Mouse (Mus musculus): ENCODE measurements at regions not wholly inside any gene's neighbourhood (a gene's known extent, or its start where the extent isn't known, plus 50 kb on each side); places are given as distances from the start of the nearest gene placed in this dataset.

DNA sequence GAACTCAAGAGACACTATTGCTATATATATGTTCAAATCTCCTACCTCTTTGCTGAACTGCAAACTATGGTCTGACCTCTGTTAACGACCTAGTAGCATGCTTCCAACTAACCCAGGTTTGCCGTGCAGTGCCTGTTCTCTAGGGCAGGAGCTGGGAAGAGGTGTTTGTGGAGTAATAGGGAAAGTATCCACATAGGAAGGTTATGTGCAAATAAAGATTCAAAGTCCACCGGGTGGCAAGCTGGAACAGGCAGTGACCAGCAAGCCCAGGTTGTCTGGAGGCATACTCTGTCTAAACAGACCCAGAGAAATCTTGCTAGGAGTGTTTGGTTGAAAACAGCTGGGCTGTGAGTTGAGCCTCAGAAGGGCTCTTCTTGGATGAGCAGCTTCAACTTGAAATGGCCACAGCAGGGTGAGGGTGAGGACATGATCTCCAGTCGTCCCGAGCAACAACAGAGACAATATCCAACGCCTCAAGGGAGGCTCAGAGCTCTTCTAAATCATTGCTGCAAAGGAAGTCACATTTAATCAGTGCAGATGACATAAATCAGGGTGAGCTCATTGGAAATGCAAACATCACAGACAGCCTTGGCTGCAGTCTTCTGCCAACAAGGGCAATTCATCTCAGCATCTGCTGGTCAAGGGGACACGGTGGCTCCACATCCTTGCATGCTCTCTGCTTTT is 846.7 kb downstream of the Synb start:
- Histone ChIP-seq H3K4me2 (no peak overlapping the region), H3K4me1 (replicated peaks) (no peaks in the 10 kb centered on the region), H3K9ac (no peak overlapping the region), H3K36me3 (replicated peaks) (no peaks in the 10 kb centered on the region), H3K9me3 (replicated peaks) (no peaks in the 10 kb centered on the region), H3K27me3 (no peaks in the 10 kb centered on the region), H3K27ac (replicated peaks) (no peak overlapping the region; the same call in 1 of the 2 replicates), H3K4me3 (replicated peaks) (no peak overlapping the region)
- ATAC-seq (ENCODE audit: insufficient read depth), result peak; percentile 77
- 50% methylated on average over 7 of the region's 7 CpGs for WGBS (ENCODE audit: insufficient replicate concordance)

DNA sequence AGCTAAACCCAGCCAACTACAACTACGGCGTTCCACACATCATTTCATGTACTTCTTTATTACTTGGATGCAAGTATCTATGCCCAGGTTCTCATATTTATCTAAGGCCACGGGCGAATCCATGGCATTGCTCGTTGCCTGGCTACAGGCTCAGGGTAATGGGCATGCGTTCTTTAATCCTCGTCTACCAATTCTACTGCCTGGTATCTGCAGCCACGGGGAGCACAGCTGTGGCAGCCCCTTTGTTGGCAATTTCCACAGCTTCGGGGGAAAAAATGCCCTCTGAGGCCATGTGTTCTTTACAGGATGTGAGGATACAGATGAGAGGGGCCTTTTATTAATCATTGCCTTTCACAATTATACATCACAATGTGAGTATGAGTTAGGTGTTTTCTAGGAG is 860.8 kb downstream of the Synb start:
- ATAC-seq (ENCODE audit: insufficient read depth), result no peak
- Histone ChIP-seq H3K9me3 (replicated peaks) (no peaks in the 10 kb centered on the region), H3K27ac (replicated peaks) (no peak overlapping the region), H3K4me1 (replicated peaks) (no peaks in the 10 kb centered on the region), H3K36me3 (replicated peaks) (no peaks in the 10 kb centered on the region), H3K9ac (no peak overlapping the region), H3K4me3 (replicated peaks) (no peak overlapping the region), H3K4me2 (no peak overlapping the region), H3K27me3 (no peaks in the 10 kb centered on the region)
- WGBS (ENCODE audit: insufficient replicate concordance), result 63% methylated on average over 9 of the region's 9 CpGs

DNA sequence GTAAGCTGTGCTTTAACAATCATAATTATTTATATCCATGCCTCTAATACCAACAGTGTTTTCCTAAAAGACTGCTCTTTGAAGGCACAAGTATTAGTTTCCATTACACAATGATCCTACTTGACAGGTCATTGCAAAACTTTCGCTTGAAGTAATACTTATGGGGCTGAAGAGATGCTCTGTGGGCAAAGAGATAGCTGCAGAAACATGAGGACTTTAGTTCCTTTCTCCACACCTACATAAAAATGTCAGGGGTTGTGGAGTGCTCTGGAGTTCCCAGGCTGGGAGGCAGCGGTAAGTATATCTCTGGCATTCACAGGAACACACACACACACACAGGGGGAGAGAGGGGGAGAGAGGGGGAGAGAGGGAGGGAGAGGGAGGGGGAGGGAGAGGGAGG is 862.0 kb downstream of the Synb start:
- Histone ChIP-seq H3K27me3 (no peaks in the 10 kb centered on the region), H3K4me1 (replicated peaks) (no peaks in the 10 kb centered on the region), H3K4me3 (replicated peaks) (no peak overlapping the region), H3K4me2 (no peak overlapping the region), H3K36me3 (replicated peaks) (no peaks in the 10 kb centered on the region), H3K27ac (replicated peaks) (no peak overlapping the region), H3K9ac (no peak overlapping the region), H3K9me3 (replicated peaks) (no peaks in the 10 kb centered on the region)
- 42% methylated on average over 2 of the region's 2 CpGs for WGBS (ENCODE audit: insufficient replicate concordance)
- ATAC-seq (ENCODE audit: insufficient read depth), result no peak

DNA sequence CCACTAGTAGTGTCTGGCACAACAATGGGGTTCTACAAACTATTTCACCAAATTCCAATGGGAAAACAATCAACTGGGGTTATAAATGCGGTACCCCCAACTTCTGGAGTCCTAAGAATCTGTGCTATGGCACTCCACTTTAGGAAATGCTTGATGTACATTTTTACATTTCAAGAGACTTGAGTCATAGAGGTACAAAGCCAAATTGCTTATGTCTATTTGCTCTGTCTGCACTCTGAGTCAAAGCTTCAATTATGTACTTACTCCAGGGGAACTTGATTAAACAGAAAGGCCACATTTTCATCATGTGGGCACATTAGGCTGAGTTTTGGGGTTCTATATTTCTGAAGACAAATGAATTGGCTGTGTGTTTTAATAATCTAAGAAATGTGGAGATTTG is 866.9 kb downstream of the Synb start:
- H3K36me3 ChIP-seq (replicated peaks), result no peaks in the 10 kb centered on the region
- H3K4me2 ChIP-seq, result no peak overlapping the region
- H3K9ac ChIP-seq, result no peak overlapping the region
- no peak overlapping the region for H3K27ac ChIP-seq (replicated peaks)
- no peaks in the 10 kb centered on the region for H3K9me3 ChIP-seq (replicated peaks)
- H3K4me3 ChIP-seq (replicated peaks), result no peak overlapping the region
- ATAC-seq (ENCODE audit: insufficient read depth), result no peak
- WGBS (ENCODE audit: insufficient replicate concordance), result 53% methylated on average over 1 of the region's 1 CpGs
- no peaks in the 10 kb centered on the region for H3K27me3 ChIP-seq
- no peaks in the 10 kb centered on the region for H3K4me1 ChIP-seq (replicated peaks)

DNA sequence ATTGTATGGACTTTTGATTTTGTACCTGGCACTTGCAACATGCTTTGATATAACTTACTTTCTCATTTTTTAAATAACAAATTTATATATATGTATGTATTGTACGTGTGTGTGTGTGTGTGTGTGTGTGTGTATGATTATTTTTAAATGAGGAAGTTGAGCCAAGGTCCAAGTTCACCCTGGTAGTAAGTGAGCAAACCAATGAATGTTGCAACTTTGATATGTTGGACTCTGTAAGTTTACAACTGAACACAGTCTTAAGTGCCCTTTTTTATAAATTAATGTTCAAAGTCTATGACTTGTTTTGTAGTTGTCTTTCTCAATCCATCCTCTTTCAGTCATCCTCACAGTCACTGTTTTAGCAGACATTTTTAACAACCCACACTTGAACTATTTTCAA is 901.7 kb downstream of the Synb start:
- H3K27me3 ChIP-seq, result no peaks in the 10 kb centered on the region
- H3K4me1 ChIP-seq (replicated peaks), result no peaks in the 10 kb centered on the region
- H3K36me3 ChIP-seq (replicated peaks), result no peaks in the 10 kb centered on the region
- no peak overlapping the region for H3K4me3 ChIP-seq (replicated peaks)
- no peak overlapping the region for H3K4me2 ChIP-seq
- no peak overlapping the region for H3K27ac ChIP-seq (replicated peaks)
- no peak for ATAC-seq (ENCODE audit: insufficient read depth)
- no peak overlapping the region for H3K9ac ChIP-seq
- 33% methylated on average over 1 of the region's 1 CpGs for WGBS (ENCODE audit: insufficient replicate concordance)
- H3K9me3 ChIP-seq (replicated peaks), result no peaks in the 10 kb centered on the region

DNA sequence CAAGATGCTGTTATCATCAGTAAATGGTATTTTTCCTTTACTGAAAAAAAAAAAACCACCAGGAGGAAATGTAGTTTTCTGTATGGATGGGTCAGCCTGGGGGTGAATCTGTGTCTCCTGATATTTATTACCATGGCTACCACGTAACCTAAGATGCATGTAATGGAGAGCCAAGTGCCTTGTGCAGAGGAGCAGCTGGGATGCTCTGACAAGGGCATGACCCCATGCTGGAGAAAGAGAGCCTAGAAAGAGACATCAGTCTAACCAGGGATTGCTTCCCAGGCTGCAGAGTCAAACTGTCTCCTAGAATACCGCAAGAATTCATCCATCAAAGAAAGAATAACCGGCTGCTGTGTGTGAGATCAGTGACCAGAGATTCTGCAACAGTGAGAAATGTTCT is 902.2 kb downstream of the Synb start:
- WGBS (ENCODE audit: insufficient replicate concordance), result 54% methylated on average over 3 of the region's 3 CpGs

DNA sequence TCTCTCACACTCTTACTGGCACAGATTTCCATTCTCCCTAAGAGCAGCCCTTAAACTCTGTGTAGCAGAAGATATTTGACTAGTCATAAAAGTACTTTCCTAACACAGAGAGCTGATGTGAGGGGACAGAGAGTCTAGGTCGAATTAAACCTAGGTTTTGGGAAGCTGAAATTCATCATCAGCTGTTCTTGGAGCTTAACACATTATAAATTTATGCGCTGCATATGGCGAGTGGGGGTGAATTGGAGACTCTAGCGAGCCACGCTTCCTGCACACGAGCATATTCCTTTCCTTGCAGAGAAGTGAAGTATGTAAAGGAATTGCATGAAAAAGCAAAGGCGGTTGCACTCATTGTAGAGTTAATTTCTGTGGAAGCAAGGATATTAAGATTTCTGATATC is 912.4 kb downstream of the Synb start:
- Histone ChIP-seq H3K4me1 (replicated peaks) (no peaks in the 10 kb centered on the region), H3K4me2 (no peak overlapping the region), H3K9me3 (replicated peaks) (no peaks in the 10 kb centered on the region), H3K27me3 (no peaks in the 10 kb centered on the region), H3K4me3 (replicated peaks) (no peak overlapping the region), H3K27ac (replicated peaks) (no peak overlapping the region), H3K9ac (no peak overlapping the region), H3K36me3 (replicated peaks) (no peaks in the 10 kb centered on the region)
- ATAC-seq (ENCODE audit: insufficient read depth), result no peak
- WGBS (ENCODE audit: insufficient replicate concordance), result 69% methylated on average over 7 of the region's 7 CpGs

More for the DNA sequence above, 902.2 kb downstream of the Synb start:
- Histone ChIP-seq H3K36me3 (replicated peaks) (no peaks in the 10 kb centered on the region), H3K4me2 (no peak overlapping the region), H3K9me3 (replicated peaks) (no peaks in the 10 kb centered on the region), H3K27ac (replicated peaks) (no peak overlapping the region), H3K4me1 (replicated peaks) (no peaks in the 10 kb centered on the region), H3K9ac (no peak overlapping the region), H3K27me3 (no peaks in the 10 kb centered on the region), H3K4me3 (replicated peaks) (no peak overlapping the region)
- no peak for ATAC-seq (ENCODE audit: insufficient read depth)

DNA sequence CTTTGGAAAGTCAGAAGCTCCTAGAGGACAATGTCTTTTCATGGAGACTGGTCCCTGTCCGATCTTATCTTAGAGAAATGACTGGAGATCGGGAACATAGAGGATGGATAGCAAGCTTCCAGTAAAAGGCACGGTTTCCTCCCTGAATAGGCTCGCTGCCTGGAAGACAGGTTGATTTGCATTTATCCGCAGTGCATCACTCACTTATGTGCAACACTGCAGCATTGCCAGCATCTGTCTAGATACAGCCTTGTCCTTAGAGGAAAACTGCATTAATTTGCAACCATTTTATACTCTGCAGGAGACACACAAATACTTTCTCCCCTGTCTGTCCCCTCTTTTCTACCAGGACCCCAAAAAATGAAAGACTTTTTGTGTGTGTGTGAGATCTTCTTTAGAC is 926.4 kb downstream of the Synb start:
- no peak overlapping the region for H3K4me2 ChIP-seq
- H3K4me1 ChIP-seq (replicated peaks), result no peaks in the 10 kb centered on the region
- H3K27ac ChIP-seq (replicated peaks), result no peak overlapping the region
- H3K4me3 ChIP-seq (replicated peaks), result no peak overlapping the region
- ATAC-seq (ENCODE audit: insufficient read depth), result no peak
- 58% methylated on average over 5 of the region's 5 CpGs for WGBS (ENCODE audit: insufficient replicate concordance)
- no peak overlapping the region for H3K9ac ChIP-seq
- no peaks in the 10 kb centered on the region for H3K27me3 ChIP-seq
- no peaks in the 10 kb centered on the region for H3K9me3 ChIP-seq (replicated peaks)
- no peaks in the 10 kb centered on the region for H3K36me3 ChIP-seq (replicated peaks)

DNA sequence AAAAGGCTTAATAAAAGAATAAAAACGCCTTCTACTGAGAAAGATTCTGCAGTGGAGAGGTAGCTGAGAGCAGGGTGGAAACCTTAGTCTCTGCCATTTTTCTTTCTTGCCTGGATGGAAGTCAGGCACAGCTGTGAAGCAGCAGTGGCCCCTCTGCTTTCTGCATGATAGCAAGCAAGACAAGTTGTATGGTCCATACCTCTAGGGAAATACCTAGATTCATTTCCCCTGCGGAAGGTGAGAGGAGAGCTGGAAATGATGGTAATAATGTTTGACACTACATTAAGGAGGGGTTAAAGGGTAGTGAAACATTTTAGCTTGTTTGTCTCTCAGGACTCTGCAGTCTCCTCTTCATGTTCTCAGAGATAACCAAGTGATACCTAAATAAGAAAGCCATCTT is 930.2 kb downstream of the Synb start:
- no peak for ATAC-seq (ENCODE audit: insufficient read depth)
- WGBS (ENCODE audit: insufficient replicate concordance), result 41% methylated on average over 2 of the region's 2 CpGs

DNA sequence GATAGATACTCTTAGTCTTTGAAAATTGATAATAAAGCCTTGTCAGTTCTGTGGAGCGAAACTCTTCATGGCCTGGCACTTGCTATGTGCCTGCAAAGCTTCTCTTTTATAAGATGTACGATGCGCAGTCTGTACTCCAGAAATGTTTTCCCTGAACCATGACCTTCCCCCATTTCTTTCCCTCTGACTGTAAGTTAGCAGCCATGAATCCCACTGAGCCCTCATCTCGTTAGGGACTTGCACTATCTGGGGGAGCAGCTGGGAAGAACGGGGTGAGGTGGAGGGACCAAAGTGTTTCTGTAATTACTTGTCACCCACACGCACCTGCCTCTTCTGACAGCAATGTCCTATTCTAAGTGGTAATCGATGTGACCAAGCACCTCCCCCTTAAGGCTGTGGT is 932.1 kb downstream of the Synb start:
- Histone ChIP-seq H3K4me3 (replicated peaks) (no peak overlapping the region), H3K9ac (no peak overlapping the region), H3K9me3 (replicated peaks) (no peaks in the 10 kb centered on the region), H3K36me3 (replicated peaks) (no peaks in the 10 kb centered on the region), H3K27ac (replicated peaks) (no peak overlapping the region), H3K4me1 (replicated peaks) (no peaks in the 10 kb centered on the region), H3K4me2 (no peak overlapping the region), H3K27me3 (no peaks in the 10 kb centered on the region)
- no peak for ATAC-seq (ENCODE audit: insufficient read depth)
- 51% methylated on average over 7 of the region's 7 CpGs for WGBS (ENCODE audit: insufficient replicate concordance)

More for the DNA sequence above, 930.2 kb downstream of the Synb start:
- no peak overlapping the region for H3K27ac ChIP-seq (replicated peaks)
- H3K4me2 ChIP-seq, result no peak overlapping the region
- no peaks in the 10 kb centered on the region for H3K4me1 ChIP-seq (replicated peaks)
- no peaks in the 10 kb centered on the region for H3K27me3 ChIP-seq
- no peak overlapping the region for H3K4me3 ChIP-seq (replicated peaks)
- no peaks in the 10 kb centered on the region for H3K9me3 ChIP-seq (replicated peaks)
- H3K9ac ChIP-seq, result no peak overlapping the region
- no peaks in the 10 kb centered on the region for H3K36me3 ChIP-seq (replicated peaks)

DNA sequence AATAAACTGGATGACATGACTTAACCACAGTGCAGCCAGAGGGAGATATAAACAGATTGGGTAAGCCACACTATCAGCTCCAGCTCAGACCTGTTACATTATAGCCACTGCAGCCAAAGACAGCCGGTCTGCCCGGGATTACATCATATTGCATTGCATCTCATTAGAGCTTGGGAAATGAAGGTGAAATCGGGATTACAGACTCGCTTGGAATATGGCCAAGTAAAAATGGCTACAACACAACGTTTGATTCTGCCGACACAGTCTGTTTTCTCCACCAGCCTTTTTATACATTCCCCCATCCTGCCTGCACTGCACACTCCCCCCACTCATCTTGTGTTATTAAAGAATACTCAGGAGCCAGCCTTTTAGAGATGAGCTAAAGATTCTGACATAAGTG is 932.6 kb downstream of the Synb start:
- Histone ChIP-seq H3K9ac (no peak overlapping the region), H3K4me1 (replicated peaks) (no peaks in the 10 kb centered on the region), H3K27me3 (no peaks in the 10 kb centered on the region), H3K4me2 (no peak overlapping the region), H3K9me3 (replicated peaks) (no peaks in the 10 kb centered on the region), H3K36me3 (replicated peaks) (no peaks in the 10 kb centered on the region), H3K27ac (replicated peaks) (no peak overlapping the region), H3K4me3 (replicated peaks) (no peak overlapping the region)
- WGBS (ENCODE audit: insufficient replicate concordance), result 69% methylated on average over 6 of the region's 6 CpGs
- ATAC-seq (ENCODE audit: insufficient read depth), result no peak

DNA sequence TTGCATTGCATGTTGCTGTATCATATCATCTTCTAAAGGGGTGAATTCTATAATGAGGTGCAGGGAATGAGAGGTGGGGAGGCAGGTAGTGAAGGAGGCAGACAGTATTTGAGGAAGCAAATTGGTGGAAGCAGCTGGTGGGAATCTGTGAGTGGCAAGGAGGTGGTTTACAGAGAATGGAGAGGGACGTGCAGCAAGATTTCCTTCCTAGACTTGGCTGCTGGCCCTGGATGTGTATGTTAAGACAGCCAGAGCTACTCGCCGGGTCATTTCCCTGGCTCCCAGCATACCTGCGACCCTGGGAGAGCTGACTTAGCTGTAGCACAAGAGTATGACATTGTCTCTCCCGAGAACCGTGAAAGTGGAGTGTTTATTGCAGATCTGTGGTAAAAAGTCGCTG is 937.7 kb downstream of the Synb start:
- Histone ChIP-seq H3K4me1 (replicated peaks) (no peaks in the 10 kb centered on the region), H3K9ac (no peak overlapping the region), H3K27ac (replicated peaks) (no peak overlapping the region), H3K36me3 (replicated peaks) (no peaks in the 10 kb centered on the region), H3K9me3 (replicated peaks) (no peaks in the 10 kb centered on the region), H3K4me2 (no peak overlapping the region), H3K4me3 (replicated peaks) (no peak overlapping the region), H3K27me3 (no peaks in the 10 kb centered on the region)
- 67% methylated on average over 7 of the region's 7 CpGs for WGBS (ENCODE audit: insufficient replicate concordance)
- no peak for ATAC-seq (ENCODE audit: insufficient read depth)

Data from liver, embryonic 15.5 days (tissue).